Mouse (Mus musculus) midbrain, embryonic 15.5 days (tissue): ENCODE data around the gene Slc9a3r2. TPM values are rescaled to one million over a fixed set of nuclear protein-coding genes. Genes with fewer than 3 reads are reported as not detected.

Experiments used
- ATAC-seq: fragments of 200-750 bp; cut with Nextera tagmentation; replicated peaks from 2 replicates; pipeline ENCODE4 v1.8.0; 2017; ENCODE audit warnings: moderate TSS enrichment
- H3K27ac ChIP-seq: fragments of 300-500 bp; sonication (generic); 2 replicates; pipeline ENCODE4 v1.5.1; 2015; ENCODE audit warnings: mild to moderate bottlenecking, inconsistent platforms
- H3K27me3 ChIP-seq: fragments of 300-500 bp; sonication (generic); replicated peaks from 2 replicates; pipeline ENCODE4 v1.6.1; 2015; ENCODE audit warnings: inconsistent platforms
- H3K36me3 ChIP-seq: fragments of 300-500 bp; sonication (generic); replicated peaks from 2 replicates; pipeline ENCODE4 v1.6.1; 2015; ENCODE audit warnings: inconsistent platforms
- H3K4me1 ChIP-seq: fragments of 300-500 bp; sonication (generic); 2 replicates; pipeline ENCODE4 v1.6.1; 2015; ENCODE audit warnings: inconsistent platforms
- H3K4me2 ChIP-seq: fragments of 300-500 bp; sonication (generic); 2 replicates; pipeline ENCODE4 v1.6.1; 2015; ENCODE audit warnings: inconsistent platforms, mild to moderate bottlenecking, moderate library complexity
- H3K4me3 ChIP-seq: fragments of 300-500 bp; sonication (generic); 2 replicates; pipeline ENCODE4 v1.5.1; 2015; ENCODE audit warnings: mild to moderate bottlenecking, inconsistent platforms
- H3K9ac ChIP-seq: fragments of 300-500 bp; sonication (generic); 2 replicates; pipeline ENCODE4 v1.6.1; 2015; ENCODE audit warnings: mild to moderate bottlenecking, inconsistent platforms
- H3K9me3 ChIP-seq: fragments of 300-500 bp; sonication (generic); 2 replicates; pipeline ENCODE4 v1.6.1; 2016; ENCODE audit warnings: inconsistent platforms
- WGBS: fragments of 180-500 bp; shearing (Covaris S2); methylation state at CpG from one replicate; pipeline ENCODE4 v1.1.7; 2015; ENCODE audit warnings: mixed read lengths; 5-methylcytosine and 5-hydroxymethylcytosine counted together
- polyA plus RNA-seq: library from polyadenylated mRNA; unstranded; fragments of >200 nt; fragmentation: Nextera tagmentation; extraction: Ambion mirVana; gene quantifications from 2 replicates; pipeline ENCODE4 v1.2.1, GENCODE M21; 2015

The Slc9a3r2 gene
- polyA plus RNA-seq, 1 experiment from 2014 or later: 45.3 TPM

- Histone ChIP-seq H3K4me2 (no peak overlapping the region), H3K9ac (no peak overlapping the region), H3K9me3 (no peaks in the 10 kb centered on the region), H3K4me1 (no peaks in the 10 kb centered on the region), H3K27ac (no peak overlapping the region), H3K27me3 (no peaks in the 10 kb centered on the region), H3K36me3 (peaks cover 5% of the 10 kb centered on the region; the same call in 1 of the 2 replicates), H3K4me3 (no peak overlapping the region)
- 81% methylated on average over 6 of the region's 6 CpGs for WGBS
- no peak for ATAC-seq
Observed at GRCm38 (mm10) chr17:24642791-24643343, 7.3 kb downstream of the Slc9a3r2 start.

- 91% methylated on average over 14 of the region's 14 CpGs for WGBS
- ATAC-seq: no peak
- Histone ChIP-seq H3K4me3 (no peak overlapping the region), H3K9me3 (no peaks in the 10 kb centered on the region), H3K36me3 (peaks cover 5% of the 10 kb centered on the region; the same call in 1 of the 2 replicates), H3K4me2 (no peak overlapping the region), H3K27me3 (no peaks in the 10 kb centered on the region), H3K9ac (no peak overlapping the region), H3K4me1 (no peaks in the 10 kb centered on the region), H3K27ac (no peak overlapping the region)
Observed at GRCm38 (mm10) chr17:24641944-24642343, 8.2 kb downstream of the Slc9a3r2 start.

DNA sequence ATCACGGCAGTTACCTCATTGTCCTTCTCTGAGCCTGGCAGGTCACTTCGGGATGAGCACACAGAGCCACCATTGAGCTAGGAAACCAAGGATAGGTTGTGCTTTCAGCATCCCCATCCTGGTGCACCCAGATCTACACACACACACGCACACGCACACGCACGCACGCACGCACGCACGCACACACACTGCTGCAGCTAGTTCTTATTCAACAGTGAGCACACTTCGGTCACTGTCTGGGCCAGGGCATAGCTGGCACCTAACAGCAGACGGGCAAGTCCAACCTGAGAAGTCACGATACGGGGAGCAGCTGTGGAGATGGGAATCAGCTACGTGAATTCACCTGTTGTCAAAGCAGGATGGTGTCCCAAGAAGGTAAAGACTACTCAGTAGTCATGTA lies 9.5 kb downstream of the Slc9a3r2 start:
- no peak for ATAC-seq
- Histone ChIP-seq H3K4me2 (no peak overlapping the region), H3K9me3 (no peaks in the 10 kb centered on the region), H3K36me3 (peaks cover 5% of the 10 kb centered on the region; the same call in 1 of the 2 replicates), H3K4me1 (no peaks in the 10 kb centered on the region), H3K27ac (no peak overlapping the region), H3K9ac (no peak overlapping the region), H3K4me3 (no peak overlapping the region), H3K27me3 (no peaks in the 10 kb centered on the region)
- 94% methylated on average over 15 of the region's 15 CpGs for WGBS

DNA sequence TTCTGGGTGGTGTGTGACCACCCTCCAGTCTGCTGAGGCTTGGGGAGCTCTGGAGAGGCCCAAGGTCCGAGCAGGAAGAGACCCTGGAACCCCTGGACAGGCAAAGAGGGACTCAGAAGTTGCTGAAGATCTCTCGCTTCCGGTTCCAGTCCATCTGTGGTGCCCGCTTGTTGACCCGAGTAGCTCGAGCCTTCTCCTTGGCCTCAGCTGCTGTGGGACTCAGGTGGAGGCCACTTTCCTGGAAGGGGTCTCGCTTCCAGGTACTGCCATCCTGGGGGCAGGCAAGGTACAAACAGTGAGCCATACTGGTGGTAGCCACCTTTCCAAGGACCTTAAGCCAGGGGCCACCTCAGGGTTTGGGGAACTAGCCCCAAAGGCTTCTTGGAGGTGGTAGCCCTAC lies 10.0 kb downstream of the Slc9a3r2 start:
- Histone ChIP-seq H3K36me3 (peaks cover 5% of the 10 kb centered on the region; the same call in 1 of the 2 replicates), H3K27ac (no peak overlapping the region), H3K4me3 (no peak overlapping the region), H3K4me2 (no peak overlapping the region), H3K9me3 (no peaks in the 10 kb centered on the region), H3K9ac (no peak overlapping the region), H3K27me3 (no peaks in the 10 kb centered on the region), H3K4me1 (no peaks in the 10 kb centered on the region)
- WGBS: 91% methylated on average over 7 of the region's 7 CpGs
- no peak for ATAC-seq

DNA sequence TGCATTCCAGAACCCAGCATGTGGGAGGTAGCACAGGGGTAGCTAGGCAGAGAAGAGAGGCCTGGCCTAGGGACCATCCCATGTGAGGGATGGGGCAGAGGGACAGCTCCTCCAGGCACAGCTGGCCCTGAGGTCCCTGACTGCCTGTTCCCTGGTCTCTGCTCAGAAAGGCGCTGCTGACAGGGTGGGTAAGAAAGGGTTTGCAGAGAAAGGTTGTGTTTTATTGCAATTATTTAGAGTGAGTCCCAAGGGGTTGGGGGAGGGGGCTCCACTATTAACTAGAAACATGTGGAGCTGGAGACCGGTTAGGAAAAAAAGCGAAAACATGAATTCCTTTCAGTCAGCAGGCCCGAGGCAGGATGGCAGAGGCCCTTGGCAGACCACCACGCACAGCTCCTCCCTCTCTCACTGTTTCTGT lies 10.5 kb downstream of the Slc9a3r2 start:
- no peak for ATAC-seq
- no peak overlapping the region for H3K4me3 ChIP-seq
- H3K4me2 ChIP-seq: no peak overlapping the region
- WGBS: 91% methylated on average over 5 of the region's 5 CpGs
- H3K27me3 ChIP-seq: no peaks in the 10 kb centered on the region
- H3K36me3 ChIP-seq: peaks cover 5% of the 10 kb centered on the region; the same call in 1 of the 2 replicates
- no peaks in the 10 kb centered on the region for H3K9me3 ChIP-seq
- H3K27ac ChIP-seq: no peak overlapping the region
- H3K9ac ChIP-seq: no peak overlapping the region
- no peaks in the 10 kb centered on the region for H3K4me1 ChIP-seq

- no peak for ATAC-seq
- no peaks in the 10 kb centered on the region for H3K4me1 ChIP-seq
- WGBS: 69% methylated on average over 9 of the region's 9 CpGs
Observed at GRCm38 (mm10) chr17:24638840-24639239, 11.3 kb downstream of the Slc9a3r2 start.

GRCm38 (mm10) chr17:24638214-24638613 lies 11.9 kb downstream of the Slc9a3r2 start:
- WGBS: 88% methylated on average over 4 of the region's 4 CpGs
- Histone ChIP-seq H3K4me2 (no peak overlapping the region), H3K27me3 (no peaks in the 10 kb centered on the region), H3K36me3 (peaks cover 5% of the 10 kb centered on the region; the same call in 1 of the 2 replicates), H3K4me1 (peaks cover under 1% of the 10 kb centered on the region; the same call in 1 of the 2 replicates), H3K9ac (no peak overlapping the region), H3K27ac (no peak overlapping the region), H3K4me3 (no peak overlapping the region), H3K9me3 (no peaks in the 10 kb centered on the region)
- ATAC-seq: no peak

More at GRCm38 (mm10) chr17:24638840-24639239, 11.3 kb downstream of the Slc9a3r2 start:
- Histone ChIP-seq H3K27me3 (no peaks in the 10 kb centered on the region), H3K36me3 (peaks cover 5% of the 10 kb centered on the region; the same call in 1 of the 2 replicates), H3K9ac (no peak overlapping the region), H3K9me3 (no peaks in the 10 kb centered on the region), H3K4me3 (no peak overlapping the region), H3K4me2 (no peak overlapping the region), H3K27ac (no peak overlapping the region)

DNA sequence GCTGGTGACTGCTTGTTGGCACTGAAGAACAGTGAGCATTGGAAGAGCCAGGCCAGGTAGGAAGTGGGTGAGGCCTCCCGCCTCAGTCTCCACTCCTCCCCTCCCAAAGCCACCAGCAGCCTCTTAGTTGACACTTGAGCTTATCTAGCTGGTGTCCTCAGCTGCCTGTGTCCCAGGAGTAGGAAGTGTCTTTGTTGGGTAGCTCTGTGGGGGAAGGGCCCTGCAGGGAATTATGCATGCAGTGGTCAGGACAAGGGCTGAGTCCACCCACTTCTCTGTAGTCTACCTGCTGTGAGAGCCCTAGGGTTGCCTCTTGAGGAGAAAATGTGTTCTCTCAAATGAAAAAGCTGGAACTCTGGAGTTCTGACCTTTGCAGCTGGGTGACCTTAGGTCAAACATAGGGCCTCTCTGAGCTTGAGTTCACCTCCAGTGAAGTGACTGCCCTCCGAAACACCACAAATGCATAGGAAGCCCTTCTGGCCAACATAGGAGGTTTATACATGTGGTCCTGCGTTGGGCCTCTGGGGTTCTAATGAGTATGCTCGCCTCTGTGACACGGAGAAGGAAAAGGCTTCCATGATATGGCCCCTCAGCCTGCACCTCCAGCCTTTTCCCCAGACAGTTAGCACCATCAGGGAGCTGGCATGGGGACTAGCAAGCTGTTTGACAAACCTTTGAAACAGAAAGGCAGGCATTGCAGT lies 13.2 kb downstream of the Slc9a3r2 start:
- H3K27me3 ChIP-seq: no peaks in the 10 kb centered on the region
- H3K9me3 ChIP-seq: no peaks in the 10 kb centered on the region
- no peak for ATAC-seq
- peaks cover 5% of the 10 kb centered on the region; the same call in 1 of the 2 replicates for H3K36me3 ChIP-seq
- peaks cover 8% of the 10 kb centered on the region for H3K4me1 ChIP-seq
- H3K27ac ChIP-seq: no peak overlapping the region
- 62% methylated on average over 5 of the region's 5 CpGs for WGBS
- H3K4me3 ChIP-seq: no peak overlapping the region
- H3K9ac ChIP-seq: no peak overlapping the region
- H3K4me2 ChIP-seq: no peak overlapping the region

DNA sequence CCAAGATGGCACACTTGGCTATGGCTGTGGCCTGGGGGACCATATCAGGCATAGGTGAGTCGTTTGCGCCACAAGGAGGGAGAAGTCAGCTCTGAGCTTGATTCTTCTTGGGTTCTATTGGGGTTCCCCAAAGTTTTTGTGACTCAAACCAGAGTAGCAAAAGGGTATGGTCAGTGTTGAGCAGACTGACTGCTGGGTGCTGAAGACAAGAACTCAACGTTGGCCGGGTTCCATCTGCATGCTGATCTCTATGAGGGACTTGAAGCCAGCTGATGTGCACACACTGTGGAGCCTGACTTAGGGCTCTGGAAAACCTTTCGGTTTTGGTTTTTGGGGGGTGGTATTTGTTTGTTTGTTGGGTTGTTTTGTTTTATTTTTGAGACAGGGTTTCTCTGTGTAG lies 14.4 kb downstream of the Slc9a3r2 start:
- H3K4me2 ChIP-seq: no peak overlapping the region
- H3K4me3 ChIP-seq: no peak overlapping the region
- H3K9ac ChIP-seq: no peak overlapping the region
- peaks cover 14% of the 10 kb centered on the region for H3K4me1 ChIP-seq
- no peaks in the 10 kb centered on the region for H3K27me3 ChIP-seq
- WGBS: 95% methylated on average over 5 of the region's 5 CpGs
- no peak overlapping the region for H3K27ac ChIP-seq
- no peak for ATAC-seq
- H3K9me3 ChIP-seq: no peaks in the 10 kb centered on the region
- peaks cover 5% of the 10 kb centered on the region; the same call in 1 of the 2 replicates for H3K36me3 ChIP-seq

DNA sequence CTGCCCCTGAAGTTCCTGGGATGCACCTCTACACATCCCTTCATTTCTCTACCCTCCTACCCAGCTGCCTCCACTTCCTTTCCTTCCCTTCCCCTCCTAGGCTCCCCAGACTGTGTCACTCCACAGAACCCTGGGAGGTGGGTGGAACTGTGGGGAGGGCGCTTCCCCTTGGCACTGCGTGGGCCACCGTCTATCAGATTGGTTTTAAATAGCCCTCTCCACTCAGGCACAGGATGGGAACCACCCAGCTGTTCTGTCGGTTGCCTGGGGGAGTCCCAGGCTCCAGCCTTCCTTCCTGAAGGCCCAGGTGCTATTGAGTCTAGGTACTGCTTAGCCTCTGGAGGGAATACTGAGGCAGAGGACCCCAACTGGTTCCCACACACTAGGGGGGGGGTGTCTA lies 15.1 kb downstream of the Slc9a3r2 start:
- no peak overlapping the region for H3K9ac ChIP-seq
- H3K27me3 ChIP-seq: no peaks in the 10 kb centered on the region
- H3K4me1 ChIP-seq: peaks cover 14% of the 10 kb centered on the region
- ATAC-seq: no peak
- 87% methylated on average over 4 of the region's 4 CpGs for WGBS
- H3K27ac ChIP-seq: no peak overlapping the region
- H3K4me3 ChIP-seq: no peak overlapping the region
- no peak overlapping the region for H3K4me2 ChIP-seq
- H3K9me3 ChIP-seq: no peaks in the 10 kb centered on the region
- H3K36me3 ChIP-seq: peaks cover 6% of the 10 kb centered on the region; the same call in 1 of the 2 replicates

GRCm38 (mm10) chr17:24633831-24634230 lies 16.3 kb downstream of the Slc9a3r2 start:
- no peak overlapping the region for H3K4me3 ChIP-seq
- H3K9me3 ChIP-seq: no peaks in the 10 kb centered on the region
- 95% methylated on average over 11 of the region's 11 CpGs for WGBS
- H3K27ac ChIP-seq: no peak overlapping the region
- no peaks in the 10 kb centered on the region for H3K27me3 ChIP-seq
- no peak overlapping the region for H3K4me2 ChIP-seq
- peaks cover 14% of the 10 kb centered on the region for H3K4me1 ChIP-seq
- no peak for ATAC-seq
- H3K36me3 ChIP-seq: peaks cover 12% of the 10 kb centered on the region; the same call in 1 of the 2 replicates
- H3K9ac ChIP-seq: no peak overlapping the region

- Histone ChIP-seq H3K9ac (peak overlapping the region; percentile 62), H3K4me3 (peak overlapping the region; percentile 65), H3K9me3 (no peaks in the 10 kb centered on the region), H3K27ac (peak overlapping the region; percentile 67), H3K4me1 (peaks cover 14% of the 10 kb centered on the region), H3K27me3 (no peaks in the 10 kb centered on the region), H3K4me2 (peak overlapping the region; percentile 77), H3K36me3 (peaks cover 16% of the 10 kb centered on the region)
- peak; percentile 38; the same call in 1 of the 2 replicates for ATAC-seq
- 11% methylated on average over 22 of the region's 22 CpGs for WGBS
Observed at GRCm38 (mm10) chr17:24632813-24633449, 17.2 kb downstream of the Slc9a3r2 start.
